Mouse (Mus musculus): ENCODE data around the gene Coq6.
"Not testable (repeated sequence)": the region's sequence is repeated elsewhere in the genome, so short reads cannot be mapped to it uniquely, and the experiment has no call there.

Coq6 gene

DNA sequence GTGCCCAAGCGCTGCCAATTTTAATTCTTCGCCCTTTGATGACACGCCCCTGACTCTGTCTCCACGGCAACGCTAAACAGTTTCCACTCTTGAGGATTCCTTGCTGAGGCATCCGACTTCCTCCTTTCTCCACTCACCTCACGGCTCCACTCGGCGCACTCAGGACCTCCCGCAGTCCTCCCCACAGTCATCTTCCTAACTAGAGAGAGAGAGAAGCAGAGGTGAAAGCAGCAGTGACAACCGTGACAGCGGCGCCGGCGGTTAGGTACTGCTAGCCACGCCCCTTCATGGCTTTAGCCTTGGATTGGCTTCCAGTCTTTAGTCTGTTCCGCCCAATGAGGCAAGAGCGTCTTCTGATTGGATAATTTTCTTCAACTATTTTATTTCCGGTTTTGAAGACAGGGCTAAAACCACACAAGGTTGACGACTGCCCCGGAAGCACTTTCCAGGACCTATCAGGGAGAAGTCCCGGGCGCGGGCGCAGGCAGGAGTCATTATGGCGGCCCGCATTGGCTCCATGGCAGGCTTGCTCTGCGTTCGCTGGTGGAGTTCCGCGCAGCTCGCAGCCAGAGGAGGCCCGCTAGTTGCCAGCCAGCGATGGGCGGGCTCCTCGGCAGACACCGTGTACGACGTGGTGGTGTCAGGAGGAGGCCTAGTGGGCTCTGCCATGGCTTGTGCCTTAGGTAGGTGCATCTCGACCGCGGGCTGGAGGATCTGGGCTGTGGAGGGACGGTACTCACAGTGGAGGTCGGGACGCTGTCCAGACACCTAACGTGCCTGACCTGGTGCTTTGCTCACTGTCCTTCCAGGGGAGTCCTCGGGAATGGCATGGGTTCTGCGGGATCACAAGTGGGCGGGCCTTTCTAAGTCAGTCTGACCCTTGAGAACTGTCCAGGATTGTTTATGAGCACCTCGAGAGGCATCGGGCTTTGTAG is at the start of gene Coq6, which contains the start of gene Fam161b:
TSS of gene Coq6 (plus strand) at position 103 of the 935 bp plus-strand sequence.
TSS of gene Fam161b (minus strand) at position 279 of the 935 bp plus-strand sequence.
- DNase-seq (ENCODE audit: low spot score in 2 of 2) = peak; percentile 98 to 99

DNA sequence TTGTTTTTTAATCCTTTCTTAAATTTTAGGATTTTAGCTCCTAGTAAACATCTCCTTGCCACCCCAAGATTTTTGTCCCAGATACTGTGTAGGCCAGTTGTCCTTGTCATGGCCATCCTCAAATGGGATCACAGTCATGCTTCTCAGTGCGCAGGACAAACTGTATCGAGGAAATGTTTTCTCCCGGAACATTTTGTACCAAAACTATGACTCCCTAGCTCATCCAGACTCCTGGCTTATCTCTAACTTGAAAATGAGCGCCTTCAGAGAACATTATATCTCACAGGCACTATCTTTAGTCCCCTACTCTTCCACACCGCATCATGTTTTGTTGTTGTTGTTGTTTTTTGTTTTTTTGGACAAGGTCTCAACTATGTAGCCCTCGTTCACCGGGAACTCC is 45.5 kb upstream of the Coq6 start:
- DNase-seq (ENCODE audit: low spot score in 2 of 2) = no peak

DNA sequence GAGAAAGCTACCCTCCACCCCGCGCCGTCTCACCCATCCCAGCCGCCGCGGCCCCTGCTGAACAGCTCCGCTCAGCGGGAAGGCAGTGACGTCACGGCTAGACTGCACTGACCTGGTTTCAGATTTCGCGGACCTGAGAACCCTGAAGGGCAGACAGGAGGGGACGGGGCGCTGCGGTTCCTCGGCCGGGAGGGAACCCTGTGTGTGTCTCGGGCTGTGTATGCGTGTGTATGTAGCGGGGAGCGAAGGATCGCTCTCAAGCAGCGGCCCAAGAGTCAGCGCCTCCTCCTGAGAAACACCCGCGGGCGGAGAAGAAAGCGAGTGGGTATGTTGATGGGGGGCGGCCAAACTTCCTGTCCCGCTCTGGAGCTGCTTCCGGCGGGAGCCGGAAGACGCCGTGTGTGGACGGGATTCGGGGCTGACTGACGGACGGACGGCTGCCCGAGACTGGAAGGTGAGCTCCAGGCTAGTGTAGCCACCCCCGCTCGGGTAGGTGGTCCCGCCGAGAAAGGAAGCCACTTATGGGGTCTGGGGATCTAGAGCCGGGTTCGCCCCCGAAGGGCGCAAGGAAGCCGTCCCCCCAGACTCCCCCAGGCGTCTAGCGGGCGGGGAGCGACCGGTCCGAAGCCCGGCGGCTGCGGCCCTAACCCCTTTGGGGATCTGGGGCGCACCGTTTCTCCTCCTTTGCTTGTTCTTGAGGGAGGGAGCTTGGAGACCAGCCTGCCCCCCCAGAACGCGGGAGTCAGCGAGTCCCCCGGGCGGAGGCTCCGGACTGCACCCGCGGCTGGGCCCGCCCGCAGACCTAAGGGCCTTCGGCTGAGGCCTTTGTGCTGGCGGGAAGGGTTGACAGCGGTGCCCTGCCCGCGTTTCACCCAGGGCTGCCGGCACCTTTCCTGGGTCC is 44.5 kb upstream of the Coq6 start, which contains the start of gene Zfp410:
TSS of gene Zfp410 (plus strand) at position 132 of the 901 bp plus-strand sequence.
- peak; percentile 90 for DNase-seq (ENCODE audit: low spot score in 2 of 2)

DNA sequence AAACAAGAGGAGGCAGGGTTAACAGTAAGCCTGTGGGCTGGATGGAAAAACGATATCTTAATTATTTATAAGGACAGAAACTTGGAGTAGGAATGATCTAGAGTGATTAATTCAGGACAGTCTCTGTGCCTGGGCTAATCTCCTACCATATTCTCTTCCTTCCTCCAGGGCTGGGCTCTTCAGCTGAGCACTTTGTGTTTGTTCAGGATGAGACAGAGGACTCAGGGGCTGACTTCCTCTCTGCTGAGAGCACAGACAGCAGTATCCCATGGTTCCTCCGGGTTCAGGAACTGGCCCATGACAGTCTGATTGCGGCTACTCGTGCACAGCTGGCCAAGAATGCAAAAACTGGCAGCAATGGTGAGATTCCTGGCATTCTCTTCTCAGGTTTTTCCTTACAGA is 34.3 kb upstream of the Coq6 start:
- no peak for DNase-seq (ENCODE audit: low spot score in 2 of 2)

DNA sequence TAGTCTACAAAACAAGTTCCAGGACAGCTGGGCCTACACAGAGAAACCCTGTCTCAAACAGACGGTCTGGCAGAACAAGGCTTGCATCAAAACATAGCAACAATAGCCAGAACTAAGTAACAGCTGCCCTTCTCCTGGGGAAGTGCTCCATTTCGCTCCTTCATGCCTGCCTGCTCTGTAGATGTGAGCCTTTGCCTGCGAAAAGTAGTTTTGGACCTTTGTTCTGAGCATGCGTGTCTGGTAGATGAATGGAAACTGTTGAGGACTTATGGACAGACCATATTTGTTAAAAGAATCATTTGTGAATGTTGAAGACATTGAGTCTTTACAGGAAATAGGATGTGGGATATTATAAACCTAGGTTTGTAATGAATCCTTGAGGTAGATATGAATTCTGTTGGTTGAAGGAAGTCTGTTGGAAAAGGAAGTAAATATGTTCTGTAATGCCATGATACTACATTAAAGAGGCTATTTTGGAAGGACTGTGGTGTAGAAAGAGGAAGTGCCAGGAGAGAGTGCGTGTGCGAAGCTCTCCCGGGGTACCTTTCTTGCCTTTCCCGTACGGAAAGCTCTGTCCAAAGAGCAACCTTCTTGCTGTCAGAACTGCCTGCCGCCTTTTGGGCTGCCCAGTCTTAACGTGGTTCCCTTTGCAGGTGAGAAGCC is 24.4 kb upstream of the Coq6 start:
- DNase-seq (ENCODE audit: low spot score in 2 of 2) = no peak

DNA sequence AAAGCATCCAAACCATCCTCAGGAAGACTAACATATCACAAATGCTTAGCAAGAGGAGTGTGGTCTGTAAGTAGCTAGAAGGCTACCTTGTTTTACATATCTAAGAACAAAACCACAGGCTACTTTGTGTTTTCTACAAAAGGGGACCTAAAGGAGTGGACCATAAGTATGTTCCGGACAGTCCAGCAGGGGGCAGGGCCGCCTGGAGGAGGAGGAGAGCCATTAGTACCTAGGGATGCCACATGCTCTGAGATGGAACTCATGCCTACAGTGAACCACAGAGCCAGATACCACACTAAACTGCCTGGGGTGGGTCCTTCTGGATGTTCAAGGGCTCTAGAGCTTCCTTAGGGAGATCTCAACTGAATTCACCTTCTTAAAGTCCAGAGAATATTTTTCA is 14.3 kb upstream of the Coq6 start:
- no peak for DNase-seq (ENCODE audit: low spot score in 2 of 2)

DNA sequence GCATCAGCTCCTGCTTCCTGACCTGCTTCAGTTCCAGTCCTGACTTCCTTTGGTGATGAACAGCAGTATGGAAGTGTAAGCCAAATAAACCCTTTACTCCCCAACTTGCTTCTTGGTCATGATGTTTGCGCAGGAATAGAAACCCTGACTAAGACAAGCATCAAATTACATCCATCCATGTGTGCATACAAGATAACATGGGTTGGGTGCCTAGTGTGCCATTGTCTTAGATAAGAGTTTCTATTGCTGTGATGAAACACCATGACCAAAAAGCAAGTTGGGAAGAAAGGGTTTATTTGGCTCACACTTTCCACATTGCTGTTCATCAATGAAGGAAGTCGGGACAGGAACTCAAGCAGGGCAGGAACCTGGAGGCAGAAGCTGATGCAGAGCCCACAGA is 2.8 kb upstream of the Coq6 start:
- not testable (repeated sequence) for DNase-seq (ENCODE audit: low spot score in 2 of 2)

DNA sequence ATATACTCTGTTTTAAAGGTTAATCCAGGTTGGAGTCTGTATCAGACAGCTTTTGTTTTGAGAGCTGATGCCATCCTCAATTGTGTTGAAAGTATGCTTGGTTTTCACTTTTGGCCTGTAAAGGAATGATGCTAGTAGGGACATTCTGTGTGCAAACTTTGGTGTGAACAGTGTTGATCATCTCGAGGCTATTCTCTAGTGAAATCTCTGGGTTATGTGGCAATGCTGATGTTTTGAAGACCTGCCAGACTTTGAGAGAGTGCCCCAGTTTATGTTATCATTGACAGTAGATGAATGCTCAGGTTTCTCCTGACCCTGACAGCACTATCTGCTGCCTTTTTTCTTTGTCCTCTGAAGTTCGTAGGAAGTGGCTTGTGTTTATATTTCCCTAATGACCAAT is 1.4 kb downstream of the Coq6 start:
- no peak for DNase-seq (ENCODE audit: low spot score in 2 of 2)

DNA sequence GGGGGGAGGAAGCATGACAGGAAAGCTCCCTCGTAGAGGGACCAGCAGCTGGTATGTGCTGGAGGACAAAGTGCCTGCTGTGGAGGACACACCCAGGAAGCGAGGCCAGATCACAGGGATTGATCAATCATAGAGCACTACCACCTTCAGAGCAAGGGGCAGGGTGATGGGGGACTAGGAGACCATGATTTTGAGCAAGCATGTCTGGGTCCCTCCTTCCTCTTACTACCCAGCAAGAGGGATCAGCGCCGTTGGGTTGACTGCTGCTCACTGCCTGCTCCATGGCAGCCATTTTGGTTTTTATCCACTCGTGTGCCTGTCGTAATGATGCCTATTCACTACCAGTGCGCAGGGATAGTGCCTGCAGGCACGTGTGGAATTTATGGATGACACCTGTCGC is 2.8 kb downstream of the Coq6 start:
- DNase-seq (ENCODE audit: low spot score in 2 of 2) = no peak

DNA sequence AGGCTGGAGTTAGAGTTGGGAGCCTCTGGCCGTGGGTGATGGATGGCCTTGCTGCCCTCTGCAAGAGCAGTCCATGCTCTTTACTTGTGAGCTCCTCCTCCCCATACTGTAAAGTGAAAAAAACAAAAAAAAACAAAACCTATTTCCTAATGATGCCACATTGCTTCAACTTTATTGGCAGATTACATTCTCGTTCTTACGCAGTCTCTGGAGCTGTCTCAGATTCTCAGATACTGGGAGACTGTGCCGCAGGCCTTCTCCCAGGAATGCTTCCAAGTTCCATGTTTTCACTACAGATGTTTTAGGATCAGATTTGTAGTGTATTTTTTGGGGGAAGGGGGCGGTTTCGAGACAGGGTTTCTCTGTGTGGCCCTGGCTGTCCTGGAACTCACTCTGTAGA is 3.7 kb downstream of the Coq6 start:
- DNase-seq (ENCODE audit: low spot score in 2 of 2) = no peak

DNA sequence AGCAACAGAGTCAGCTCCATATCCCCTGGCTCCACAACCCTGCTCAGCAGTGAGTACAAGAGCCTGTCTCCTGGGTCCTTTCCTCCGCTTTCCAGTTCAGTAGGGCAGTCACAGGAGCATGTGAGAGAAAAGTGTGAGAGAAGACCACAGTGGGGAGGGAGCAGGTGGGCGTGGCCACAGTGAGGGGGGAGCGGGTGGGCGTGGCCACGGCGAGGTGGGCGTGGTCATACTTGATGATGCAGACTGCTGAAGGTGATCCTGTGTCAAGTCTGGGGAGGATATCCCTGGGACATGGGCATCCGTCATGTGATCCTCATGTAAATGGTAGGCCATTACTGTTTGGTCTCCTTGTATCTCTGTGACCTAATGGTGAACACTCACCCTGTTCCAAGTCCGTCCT is 5.5 kb downstream of the Coq6 start:
- DNase-seq (ENCODE audit: low spot score in 2 of 2) = no peak

DNA sequence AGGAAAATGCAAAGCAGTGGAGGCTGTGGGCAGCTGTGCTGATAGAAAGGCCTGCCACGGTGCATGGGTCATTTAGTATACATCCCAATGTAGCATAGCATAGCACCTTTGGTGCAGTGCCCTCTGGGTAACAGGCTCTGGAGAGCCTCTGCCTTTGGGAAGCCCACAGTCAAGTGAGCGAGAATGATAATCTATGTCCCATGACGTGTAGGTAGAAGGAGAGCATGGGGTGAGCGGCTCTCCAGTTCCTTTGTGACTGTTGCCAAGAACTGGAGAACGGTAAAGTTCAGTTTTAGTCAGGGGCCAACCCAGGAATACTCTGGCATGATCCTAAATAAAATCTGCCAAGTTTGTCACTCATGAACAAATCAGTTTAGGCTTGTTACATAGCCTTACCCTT is 10.2 kb downstream of the Coq6 start:
- no peak for DNase-seq (ENCODE audit: low spot score in 2 of 2)

DNA sequence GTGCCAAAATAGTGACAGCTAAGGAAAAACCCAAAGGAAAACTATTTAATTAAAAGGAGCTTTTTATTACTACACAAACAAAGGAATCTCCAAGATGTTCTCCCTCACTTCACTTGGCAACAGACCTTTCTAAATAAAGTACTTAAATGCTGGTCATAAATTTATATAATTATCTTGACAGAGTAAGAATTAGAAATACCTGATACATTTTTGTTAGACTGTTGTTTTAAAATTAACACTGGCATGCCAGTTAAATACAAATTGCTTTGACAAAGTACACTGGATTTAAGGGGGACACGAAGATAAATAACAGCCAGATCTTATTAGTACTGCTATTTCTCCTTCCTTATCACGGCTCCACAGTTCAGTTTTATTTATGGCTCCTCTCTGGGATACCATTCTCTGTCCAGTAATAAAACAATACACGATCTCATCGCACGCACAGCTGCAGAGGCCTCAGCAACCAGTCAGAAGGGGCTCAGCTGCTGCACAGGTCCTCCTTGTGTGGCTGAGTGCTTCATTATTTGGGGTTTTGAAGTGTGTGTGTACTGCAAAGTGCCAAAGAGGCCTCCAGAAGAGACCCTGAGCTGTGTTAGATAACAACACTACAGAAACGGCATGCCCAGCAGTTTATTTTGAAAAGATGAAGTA is 12.5 kb downstream of the Coq6 start:
- DNase-seq (ENCODE audit: low spot score in 2 of 2) = peak in 1 of 2 experiments; percentile 33

DNA sequence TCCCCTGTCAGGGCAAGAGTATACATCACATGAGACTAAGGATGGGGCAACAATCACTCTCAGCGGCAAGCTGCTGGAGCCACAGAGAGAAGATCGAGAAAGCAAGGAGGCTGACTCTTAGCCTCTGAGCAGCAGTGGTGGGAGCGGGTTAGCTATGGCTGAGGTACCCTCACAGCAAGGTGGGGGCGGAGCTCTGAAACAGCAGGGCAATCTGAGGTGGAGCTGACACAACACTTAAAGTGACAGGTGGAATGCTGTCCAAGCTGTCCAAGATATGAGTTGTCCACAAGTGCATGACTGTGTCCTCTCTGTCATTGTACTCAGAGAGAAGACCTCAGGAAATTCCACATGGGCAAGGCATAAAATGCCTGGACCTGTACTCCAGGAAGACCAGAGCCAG is 20.9 kb downstream of the Coq6 start:
- DNase-seq (ENCODE audit: low spot score in 2 of 2) = no peak

DNA sequence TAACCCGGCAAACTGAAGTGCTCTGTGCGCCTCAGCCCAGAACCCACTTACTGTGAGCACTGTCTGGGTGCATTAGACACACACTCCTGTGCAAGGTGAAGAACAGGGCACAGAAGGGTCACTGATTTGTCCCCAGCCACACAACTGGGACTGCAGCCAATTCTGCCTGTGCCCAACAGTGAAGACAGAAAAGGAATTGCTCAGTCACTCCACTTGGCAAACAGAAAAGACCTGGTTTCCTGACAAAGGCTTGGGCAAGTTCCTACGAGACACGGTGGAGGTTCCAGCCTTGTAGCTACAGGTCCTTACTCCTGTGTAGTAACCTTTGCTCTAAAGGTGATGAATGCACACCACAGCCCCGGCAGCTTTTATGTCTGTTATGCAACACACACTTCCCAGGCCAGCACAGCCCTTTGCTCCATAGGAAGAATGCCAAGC is 23.2 kb downstream of the Coq6 start:
- DNase-seq (ENCODE audit: low spot score in 2 of 2) = peak in 1 of 2 experiments; percentile 38

DNA sequence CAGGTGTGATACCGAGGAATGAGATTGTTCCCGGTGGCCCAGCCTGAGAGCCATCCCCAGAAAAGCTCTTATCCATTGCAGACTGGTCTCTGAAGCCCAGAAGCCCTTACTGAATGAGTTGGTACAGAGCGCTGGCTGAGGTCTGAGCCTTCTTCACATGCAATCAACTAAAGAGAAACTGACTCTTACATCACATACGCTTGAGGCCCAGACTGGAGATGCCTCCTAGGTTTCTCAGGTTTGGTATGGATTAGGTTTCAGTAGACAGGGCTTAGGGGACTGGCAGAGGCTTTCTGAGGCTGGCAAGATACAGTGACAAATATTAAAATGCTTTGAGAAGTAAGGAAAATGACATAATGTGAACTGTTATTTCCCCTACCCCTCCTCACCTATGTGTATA is 24.0 kb downstream of the Coq6 start:
- DNase-seq (ENCODE audit: low spot score in 2 of 2) = no peak

DNA sequence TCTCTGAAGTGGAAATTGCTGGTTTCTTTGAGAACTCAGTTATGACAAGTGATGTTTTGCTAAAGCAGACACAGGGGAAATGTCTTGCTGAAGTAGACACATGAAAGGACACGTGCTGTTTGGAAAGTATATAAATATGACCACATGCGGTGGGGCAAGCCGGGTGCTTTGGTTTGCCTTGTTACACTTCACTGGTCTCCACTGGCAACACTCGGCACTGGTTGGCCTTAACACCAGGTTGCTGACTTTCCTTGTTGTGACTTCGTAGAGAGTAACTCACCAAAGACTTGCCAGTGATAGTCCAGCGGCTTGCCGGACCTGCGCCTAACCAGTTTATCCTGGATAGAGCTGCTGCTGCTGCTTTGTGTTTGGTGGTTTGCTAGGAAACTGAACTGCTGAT is 26.6 kb downstream of the Coq6 start:
- DNase-seq (ENCODE audit: low spot score in 2 of 2) = no peak

DNA sequence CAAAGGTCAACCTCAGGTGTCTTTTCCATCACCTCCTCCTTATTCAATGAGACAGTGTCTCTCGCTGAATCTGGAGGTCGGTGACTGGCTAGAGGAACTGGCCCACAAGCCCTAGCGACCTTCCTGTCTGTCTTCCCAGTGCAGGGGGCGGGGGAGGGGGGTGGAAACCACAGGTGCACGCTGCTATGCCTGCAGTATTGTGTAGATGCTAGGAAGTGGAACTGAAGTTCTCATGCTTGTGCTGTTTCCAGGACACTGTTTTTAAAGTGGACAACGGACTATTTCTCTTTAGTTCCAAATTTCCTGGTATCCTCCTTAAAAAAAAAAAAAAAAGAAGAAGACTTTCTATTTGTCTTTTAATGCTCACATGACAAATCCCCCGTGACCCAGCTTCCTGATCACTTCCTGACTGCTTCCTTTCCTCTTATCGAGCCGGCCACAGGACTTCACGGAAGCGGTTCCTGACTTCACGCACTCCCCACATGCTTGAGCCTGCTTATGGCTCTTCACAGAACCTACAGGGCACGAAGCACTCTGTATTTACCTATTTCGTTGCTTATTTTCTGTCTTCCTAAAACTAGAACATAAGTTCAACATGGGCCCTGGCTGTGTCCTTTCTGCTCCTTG is 27.4 kb downstream of the Coq6 start:
- no peak for DNase-seq (ENCODE audit: low spot score in 2 of 2)

DNA sequence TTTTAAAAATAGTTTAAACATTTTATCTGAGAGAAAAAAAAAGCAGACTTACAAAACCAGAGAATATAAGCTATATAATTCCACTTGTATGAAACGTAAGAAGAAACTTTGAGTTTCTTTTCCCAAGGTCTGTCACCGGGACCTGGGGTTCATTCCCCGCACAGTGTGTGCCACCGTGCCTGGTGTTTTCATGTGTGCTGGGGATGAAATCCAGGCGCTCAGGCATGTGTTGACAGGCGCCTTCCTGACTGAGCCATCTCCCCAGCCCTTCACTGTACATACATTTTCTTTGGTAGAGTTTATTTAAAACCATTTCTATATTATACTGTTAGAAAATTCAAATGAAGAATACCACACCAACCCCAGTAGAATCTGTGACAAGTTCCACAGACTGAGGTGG is 28.9 kb downstream of the Coq6 start:
- no peak for DNase-seq (ENCODE audit: low spot score in 2 of 2)

DNA sequence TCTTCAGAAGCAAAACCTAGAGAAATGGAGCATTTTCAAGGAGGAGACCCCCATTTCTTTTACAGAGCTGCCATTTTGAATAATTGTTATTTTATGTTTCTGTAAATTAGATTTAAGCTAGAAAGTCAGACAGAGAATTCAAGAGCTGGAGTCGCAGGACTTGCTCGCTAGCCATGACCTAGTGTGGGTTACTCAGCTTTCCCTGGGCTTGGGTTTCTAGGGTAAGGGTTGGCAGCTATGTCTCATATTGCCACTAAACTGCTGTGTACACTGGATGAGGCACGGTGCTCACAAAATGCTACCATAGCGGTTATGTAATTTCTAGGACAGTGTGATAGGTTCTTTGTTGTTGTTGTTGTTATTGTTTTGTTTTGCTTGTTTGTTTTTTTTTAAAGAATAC is 31.2 kb downstream of the Coq6 start:
- no peak for DNase-seq (ENCODE audit: low spot score in 2 of 2)

DNA sequence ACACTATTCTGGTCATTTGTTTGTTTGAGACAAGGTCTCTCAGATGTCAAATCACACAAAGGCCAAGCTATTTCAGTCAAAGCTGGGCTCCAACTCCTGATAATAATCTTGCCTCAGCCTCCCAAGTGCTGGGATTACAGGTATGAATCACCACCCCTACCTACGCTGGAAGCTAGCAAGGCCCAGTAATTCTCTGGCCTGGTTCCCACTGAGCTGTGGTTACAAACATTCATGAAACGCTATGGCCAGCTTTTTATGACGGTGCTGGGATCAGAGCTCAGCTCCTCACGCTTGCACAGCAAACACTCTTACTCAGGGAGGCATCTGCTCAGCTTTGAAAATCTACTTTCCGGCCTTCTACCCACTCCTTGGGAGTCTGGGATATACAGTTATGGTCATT is 32.4 kb downstream of the Coq6 start:
- no peak for DNase-seq (ENCODE audit: low spot score in 2 of 2)

All from right cerebral cortex, postnatal 10 days (tissue).